Mouse (Mus musculus) erythroblast, embryonic 14.5 days (primary cell): ENCODE data around the gene Dusp9. TPM values are rescaled to one million over a fixed set of nuclear protein-coding genes. Genes with fewer than 3 reads are reported as not detected.

Experiments
- H3K27me3 ChIP-seq: 2 replicates; pipeline ENCODE4 v1.6.1; 2012; ENCODE audit warnings: inconsistent platforms; ENCODE audit not compliant: control insufficient read depth
- H3K36me3 ChIP-seq: 2 replicates; pipeline ENCODE4 v1.6.1; 2012; ENCODE audit warnings: mild to moderate bottlenecking, inconsistent platforms; ENCODE audit not compliant: control insufficient read depth
- H3K4me1 ChIP-seq: 2 replicates; pipeline ENCODE4 v1.6.1; 2012; ENCODE audit warnings: inconsistent platforms; ENCODE audit not compliant: control insufficient read depth
- H3K4me3 ChIP-seq: replicated peaks from 2 replicates; pipeline ENCODE3; 2012; ENCODE audit warnings: moderate library complexity, mild to moderate bottlenecking, inconsistent platforms
- H3K9me3 ChIP-seq: 2 replicates; pipeline ENCODE4 v1.6.1; 2012; ENCODE audit warnings: low read length, inconsistent platforms, mixed read lengths; ENCODE audit not compliant: control insufficient read depth
- GATA1 ChIP-seq: IDR thresholded peaks from 2 replicates; pipeline ENCODE4 v1.6.1; 2012; ENCODE audit warnings: low read length, inconsistent platforms, mixed read lengths
- TAL1 ChIP-seq: IDR thresholded peaks from 3 replicates; pipeline ENCODE4 v1.6.1; 2012; ENCODE audit warnings: low read length, inconsistent platforms, mixed read lengths
- polyA plus RNA-seq: library from polyadenylated mRNA; stranded (reverse); fragments of >175 nt; gene quantifications from 2 replicates; pipeline ENCODE4 v1.2.3, GENCODE M21; 2012

The Dusp9 gene
- polyA plus RNA-seq, 1 experiment: 0.10 TPM

GRCm38 (mm10) chrX:73658936-73659574 lies 19.8 kb downstream of the Dusp9 start:
- H3K9me3 ChIP-seq: peaks cover 3% of the 10 kb centered on the region; the same call in 1 of the 2 replicates
- no peak for TF ChIP-seq TAL1
- TF ChIP-seq GATA1: no peak
- H3K4me1 ChIP-seq: no peaks in the 10 kb centered on the region
- peaks cover 24% of the 10 kb centered on the region for H3K27me3 ChIP-seq
- no peak overlapping the region for H3K4me3 ChIP-seq
- no peaks in the 10 kb centered on the region for H3K36me3 ChIP-seq

GRCm38 (mm10) chrX:73659575-73660283 lies 20.5 kb downstream of the Dusp9 start, which contains the start of gene Pnck:
Gene Pnck, minus strand, starts transcription at chrX:73660117.
- H3K36me3 ChIP-seq: no peaks in the 10 kb centered on the region
- TF ChIP-seq GATA1 (no peak), TAL1 (no peak)
- H3K4me1 ChIP-seq: no peaks in the 10 kb centered on the region
- H3K9me3 ChIP-seq: peaks cover 3% of the 10 kb centered on the region; the same call in 1 of the 2 replicates
- H3K4me3 ChIP-seq: no peak within 1 kb of the TSS
- H3K27me3 ChIP-seq: peaks cover 24% of the 10 kb centered on the region

- H3K4me3 ChIP-seq: no peak overlapping the region
- H3K4me1 ChIP-seq: no peaks in the 10 kb centered on the region
- H3K27me3 ChIP-seq: peaks cover 24% of the 10 kb centered on the region
- TF ChIP-seq TAL1 (no peak), GATA1 (no peak)
- peaks cover 3% of the 10 kb centered on the region; the same call in 1 of the 2 replicates for H3K9me3 ChIP-seq
- H3K36me3 ChIP-seq: no peaks in the 10 kb centered on the region
Observed at GRCm38 (mm10) chrX:73660284-73660665, 21.1 kb downstream of the Dusp9 start.

- Histone ChIP-seq H3K36me3 (no peaks in the 10 kb centered on the region), H3K9me3 (peaks cover 3% of the 10 kb centered on the region; the same call in 1 of the 2 replicates), H3K4me1 (no peaks in the 10 kb centered on the region), H3K27me3 (peaks cover 24% of the 10 kb centered on the region), H3K4me3 (no peak overlapping the region)
- TF ChIP-seq TAL1 (no peak), GATA1 (no peak)
Observed at GRCm38 (mm10) chrX:73663143-73663542, 23.9 kb downstream of the Dusp9 start.

- no peak for TF ChIP-seq TAL1
- no peak for TF ChIP-seq GATA1
- H3K9me3 ChIP-seq: peaks cover 7% of the 10 kb centered on the region
- no peak overlapping the region for H3K4me3 ChIP-seq
- H3K4me1 ChIP-seq: peaks cover 4% of the 10 kb centered on the region
- H3K36me3 ChIP-seq: no peaks in the 10 kb centered on the region
- peaks cover 57% of the 10 kb centered on the region for H3K27me3 ChIP-seq
Observed at GRCm38 (mm10) chrX:73672031-73672431, 32.8 kb downstream of the Dusp9 start.

GRCm38 (mm10) chrX:73672879-73673618 lies 33.8 kb downstream of the Dusp9 start, which contains the start of gene Slc6a8:
Gene Slc6a8, plus strand, starts transcription at chrX:73673150.
- Histone ChIP-seq H3K36me3 (no peaks in the 10 kb centered on the region), H3K4me3 (peak within 1 kb of the TSS; percentile 48), H3K4me1 (peaks cover 4% of the 10 kb centered on the region), H3K9me3 (peaks cover 7% of the 10 kb centered on the region), H3K27me3 (peaks cover 57% of the 10 kb centered on the region)
- no peak for TF ChIP-seq TAL1

- H3K4me1 ChIP-seq: peaks cover 4% of the 10 kb centered on the region
- H3K4me3 ChIP-seq: peak overlapping the region; percentile 29
- peaks cover 57% of the 10 kb centered on the region for H3K27me3 ChIP-seq
- peaks cover 7% of the 10 kb centered on the region for H3K9me3 ChIP-seq
- TF ChIP-seq TAL1: no peak
- TF ChIP-seq GATA1: no peak
- H3K36me3 ChIP-seq: no peaks in the 10 kb centered on the region
Observed at GRCm38 (mm10) chrX:73673619-73673967, 34.4 kb downstream of the Dusp9 start.

- Histone ChIP-seq H3K27me3 (peaks cover 57% of the 10 kb centered on the region), H3K4me3 (peak overlapping the region; percentile 29)
- TF ChIP-seq TAL1 (no peak), GATA1 (no peak)
Observed at GRCm38 (mm10) chrX:73673968-73674661, 34.9 kb downstream of the Dusp9 start.

GRCm38 (mm10) chrX:73675231-73675630 lies 36.0 kb downstream of the Dusp9 start:
- TF ChIP-seq TAL1 (no peak), GATA1 (no peak)
- Histone ChIP-seq H3K9me3 (peaks cover 7% of the 10 kb centered on the region), H3K4me3 (no peak overlapping the region), H3K27me3 (peaks cover 52% of the 10 kb centered on the region), H3K36me3 (peaks cover 3% of the 10 kb centered on the region), H3K4me1 (peaks cover 4% of the 10 kb centered on the region)

More at GRCm38 (mm10) chrX:73673968-73674661, 34.9 kb downstream of the Dusp9 start:
- Histone ChIP-seq H3K4me1 (peaks cover 4% of the 10 kb centered on the region), H3K36me3 (no peaks in the 10 kb centered on the region), H3K9me3 (peaks cover 7% of the 10 kb centered on the region)
